Mouse (Mus musculus) fibroblast of lung, adult 2 months (primary cell): Measurements from ENCODE around the gene Slc7a11.
"Not testable (repeated sequence)": the region's sequence is repeated elsewhere in the genome, so short reads cannot be mapped to it uniquely, and the experiment has no call there.

ENCODE experiments used
- DNase-seq: peaks from one replicate; pipeline ENCODE4 v3.0.0-alpha.2; 2011; ENCODE audit warnings: low read depth

The Slc7a11 gene

GRCm38 (mm10) chr3:50443421-50443916, at the start of gene Slc7a11:
Gene Slc7a11, minus strand, starts transcription at chr3:50443614.
- peak; percentile 70 for DNase-seq

DNA sequence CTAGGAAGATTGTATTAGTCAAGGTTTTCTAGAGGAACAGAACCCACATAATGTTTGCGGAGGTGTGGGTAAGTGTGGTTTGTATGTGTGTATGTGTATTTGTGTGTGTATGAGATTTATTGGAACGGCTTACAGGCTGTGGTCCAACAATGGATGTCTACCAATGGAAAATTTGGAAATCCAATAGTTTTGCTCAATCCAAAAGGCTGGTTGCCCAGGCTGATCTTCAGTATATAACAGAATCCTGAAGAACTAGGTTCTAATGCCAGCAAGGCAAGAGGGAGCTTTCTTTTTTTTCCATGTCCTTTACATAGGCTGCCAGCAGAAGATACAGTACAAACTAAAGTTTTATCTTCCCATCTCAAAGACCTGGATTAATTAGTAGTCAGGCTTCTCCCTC, 48.3 kb upstream of the Slc7a11 start:
- no peak for DNase-seq

- DNase-seq = no peak
These were observed 40.7 kb upstream of the Slc7a11 start for GRCm38 (mm10) chr3:50484076-50484475.

DNA sequence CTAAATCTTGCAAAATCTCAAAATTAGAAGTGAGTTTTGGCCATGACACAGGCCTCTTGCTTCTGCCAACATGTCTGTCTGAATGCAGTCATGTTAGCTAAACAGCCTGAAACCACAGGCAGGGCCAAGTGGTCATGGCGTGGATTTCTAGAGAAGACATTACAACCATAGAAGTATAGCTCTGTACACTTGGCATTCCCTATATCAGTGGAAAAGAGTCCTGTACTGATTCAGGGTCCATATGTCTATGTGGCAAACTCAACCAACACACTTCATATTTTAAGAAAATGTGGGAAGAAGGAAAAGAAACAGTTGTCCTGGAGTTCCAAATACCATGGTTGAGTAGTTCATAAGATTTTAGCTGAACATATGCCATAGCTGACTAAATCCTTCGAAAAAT, 18.8 kb upstream of the Slc7a11 start:
- peak; percentile 16 for DNase-seq

DNA sequence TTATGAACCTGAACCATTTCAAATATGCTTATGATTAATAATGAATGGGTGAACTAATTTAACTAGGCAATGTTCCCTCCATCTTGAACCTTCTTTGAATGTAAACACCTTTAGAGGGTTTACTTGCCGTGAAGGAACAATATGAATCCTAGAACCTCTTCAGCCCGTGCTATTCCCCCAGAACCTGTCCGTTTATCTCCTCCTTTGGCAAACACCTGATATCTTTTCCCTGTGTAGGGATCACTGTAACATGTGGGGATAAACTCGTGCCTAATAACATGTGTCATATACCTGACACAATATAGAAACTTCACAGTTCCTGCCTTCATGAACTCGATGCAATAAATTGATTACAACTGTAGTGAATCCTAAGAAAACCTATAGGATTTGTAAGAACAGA, 13.7 kb upstream of the Slc7a11 start:
- no peak for DNase-seq

GRCm38 (mm10) chr3:50456564-50456963, 13.2 kb upstream of the Slc7a11 start:
- no peak for DNase-seq

DNA sequence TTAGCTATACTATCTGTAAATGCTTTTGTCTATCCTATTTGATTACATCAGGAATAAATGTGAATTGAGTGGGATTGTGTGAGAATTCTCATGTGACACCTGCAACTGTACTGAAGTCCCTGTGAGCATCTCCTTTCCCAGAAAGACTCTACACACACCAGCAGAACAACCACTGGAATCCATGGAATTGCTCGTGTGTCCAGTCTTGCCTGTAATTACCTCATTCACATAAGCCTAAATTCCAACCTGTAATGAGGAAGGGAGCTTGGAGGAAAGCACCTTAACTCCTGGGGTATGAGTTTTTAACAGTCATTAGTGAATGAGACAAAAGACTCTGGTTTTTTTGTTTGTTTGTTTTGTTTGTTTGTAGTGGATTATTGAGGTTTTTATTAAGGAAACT, 12.6 kb upstream of the Slc7a11 start:
- no peak for DNase-seq

- no peak for DNase-seq
These were observed 1.8 kb upstream of the Slc7a11 start for GRCm38 (mm10) chr3:50445050-50445775.

DNA sequence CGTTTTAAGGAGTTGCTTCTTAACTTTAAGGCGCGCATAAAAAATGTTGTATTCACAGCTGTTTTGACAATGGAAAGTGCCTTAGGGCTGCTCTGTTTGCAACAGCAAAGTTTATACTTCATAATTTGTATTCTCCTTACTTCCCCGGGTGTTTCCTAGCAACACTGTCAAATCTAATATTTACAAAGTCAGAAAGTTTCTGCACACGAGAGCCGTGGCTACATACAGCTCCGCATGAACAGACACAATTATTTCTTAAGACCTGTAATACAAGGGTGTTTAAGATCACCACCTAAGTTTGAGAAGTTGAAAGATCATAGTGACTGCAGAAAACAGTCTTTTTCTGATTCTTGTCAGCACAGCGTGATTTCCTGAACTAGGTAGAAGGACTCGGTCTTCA, 528 bp upstream of the Slc7a11 start:
- peak; percentile 25 for DNase-seq

DNA sequence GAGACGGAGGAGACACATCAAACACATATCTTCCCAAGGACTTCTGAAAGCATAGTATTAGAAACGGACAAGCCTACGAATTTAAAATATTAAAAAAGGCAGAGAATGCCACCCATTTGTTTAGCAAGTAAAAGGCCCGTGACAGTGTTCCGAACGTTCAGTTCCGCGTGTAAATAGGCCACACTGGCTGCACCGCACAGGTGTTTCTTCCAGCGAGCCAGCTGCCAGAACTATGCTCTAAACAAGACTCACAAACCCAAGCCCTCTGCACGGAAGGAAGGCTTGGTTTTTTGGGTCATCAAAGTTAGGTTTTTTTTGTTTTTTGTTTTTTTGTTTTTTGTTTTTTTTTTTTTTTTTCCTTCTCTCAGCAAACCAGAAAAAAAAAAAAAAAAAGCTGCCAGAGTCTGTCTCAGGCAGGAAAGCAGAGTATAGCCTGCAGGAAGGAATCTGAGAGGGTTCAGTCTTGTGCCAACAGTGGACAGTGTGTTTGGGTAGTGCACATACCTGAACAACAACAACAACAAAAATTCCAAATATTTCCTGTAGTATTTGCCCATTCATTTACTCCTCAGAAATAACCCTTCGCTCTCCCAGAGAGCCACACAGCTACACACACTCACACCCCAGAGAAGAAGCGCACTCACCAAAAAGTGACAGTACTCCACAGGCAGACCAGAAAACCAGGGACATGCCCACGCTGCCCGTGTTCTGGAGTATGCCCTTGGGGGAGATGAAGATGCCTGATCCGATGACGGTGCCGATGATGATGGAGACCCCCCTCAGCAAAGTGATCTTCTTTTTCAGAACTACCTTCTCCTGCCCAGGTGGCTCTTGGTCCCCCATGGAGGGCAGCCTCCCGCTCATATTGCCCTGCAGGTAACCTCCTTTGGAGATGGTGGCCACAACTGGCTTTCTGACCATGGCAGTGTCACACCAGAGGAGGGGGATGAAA, 797 bp downstream of the Slc7a11 start:
- DNase-seq = no peak

DNA sequence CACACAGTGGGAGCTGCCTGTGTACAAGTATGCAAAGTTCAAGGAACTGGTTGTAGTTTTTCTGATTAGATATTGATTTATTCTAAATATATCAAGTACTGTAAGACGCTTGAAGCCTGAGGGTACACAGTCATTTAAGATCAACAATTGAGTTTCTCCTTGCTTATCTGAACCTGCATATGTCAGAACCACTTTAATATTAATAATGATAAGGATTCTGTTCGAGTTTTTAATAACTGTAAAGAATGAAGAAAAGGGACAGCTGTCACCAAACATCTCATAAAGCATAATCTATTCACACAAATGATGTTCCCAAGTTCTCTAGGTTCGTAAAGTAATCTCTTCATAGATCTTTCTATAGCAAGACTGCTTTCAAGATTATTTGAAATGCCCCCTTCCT, 2.1 kb downstream of the Slc7a11 start:
- no peak for DNase-seq

- DNase-seq = no peak
These were observed 3.0 kb downstream of the Slc7a11 start for GRCm38 (mm10) chr3:50440409-50440808.

GRCm38 (mm10) chr3:50439429-50439828, 4.0 kb downstream of the Slc7a11 start:
- no peak for DNase-seq

DNA sequence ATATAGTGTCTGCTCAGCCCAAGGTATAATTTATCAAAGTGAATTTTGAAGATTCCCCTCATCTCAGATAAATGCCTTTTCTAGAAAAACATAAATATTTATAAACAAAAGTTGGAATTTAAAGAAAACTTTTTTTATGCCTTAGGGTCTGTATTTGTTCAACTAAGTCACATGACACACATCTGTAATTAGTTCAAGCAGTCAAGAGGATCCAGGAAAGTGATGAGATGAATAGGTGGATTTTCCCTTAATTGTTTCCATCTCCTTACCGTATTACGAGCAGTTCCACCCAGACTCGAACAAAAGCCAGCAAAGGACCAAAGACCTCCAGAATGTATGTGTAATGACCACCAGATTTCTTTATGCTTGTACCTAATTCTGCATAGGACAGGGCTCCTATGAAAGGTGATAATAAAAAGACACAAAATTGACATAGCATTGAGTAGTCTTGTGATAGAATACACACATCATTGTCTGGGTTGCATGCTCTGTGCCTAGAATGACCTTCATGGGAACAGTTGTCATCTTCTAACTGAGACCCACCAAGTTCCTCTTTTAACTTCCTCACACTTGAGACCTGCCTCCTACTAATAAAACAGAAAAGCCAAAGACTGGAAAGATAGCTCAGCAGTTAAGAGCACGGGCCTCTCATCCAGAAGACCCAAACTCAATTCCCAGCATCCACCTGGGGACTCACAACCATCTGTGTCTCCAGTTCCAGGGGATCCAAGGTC, 4.7 kb downstream of the Slc7a11 start:
- no peak for DNase-seq

DNA sequence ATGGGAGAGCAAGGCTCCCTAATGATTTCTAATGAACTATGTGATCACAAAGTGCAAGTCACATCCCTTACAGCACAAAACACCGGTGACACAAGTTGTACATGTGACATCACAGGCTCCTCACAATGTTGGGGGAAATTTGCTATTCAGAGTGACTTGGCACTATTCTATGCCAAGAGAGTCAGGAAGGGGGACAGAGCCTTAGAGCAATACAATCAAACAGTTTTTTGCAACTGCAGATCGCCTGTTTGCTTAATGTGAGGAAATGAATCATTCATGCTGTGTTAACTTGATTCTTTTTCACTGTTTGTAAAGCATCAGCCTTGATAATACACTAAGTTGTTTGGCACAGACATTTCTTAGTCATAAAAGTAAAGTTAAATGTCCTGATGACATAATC, 5.3 kb downstream of the Slc7a11 start:
- DNase-seq = peak; percentile 25

DNA sequence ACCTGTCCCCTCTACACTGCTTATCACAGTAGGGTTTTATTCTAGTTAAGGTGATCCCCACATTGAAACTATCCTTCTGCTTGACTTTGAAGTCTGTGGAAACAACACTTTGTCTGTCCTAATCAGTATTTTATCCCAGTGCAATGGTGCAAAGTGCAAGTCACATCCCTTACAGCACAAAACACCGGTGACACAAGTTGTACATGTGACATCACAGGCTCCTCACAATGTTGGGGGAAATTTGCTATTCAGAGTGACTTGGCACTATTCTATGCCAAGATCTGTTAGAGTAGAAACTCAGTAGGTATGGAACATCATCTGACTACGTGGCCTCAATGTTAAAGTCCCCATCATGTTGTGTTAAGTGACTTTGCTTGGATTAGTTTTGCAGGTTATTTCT, 7.0 kb downstream of the Slc7a11 start:
- not testable (repeated sequence) for DNase-seq

DNA sequence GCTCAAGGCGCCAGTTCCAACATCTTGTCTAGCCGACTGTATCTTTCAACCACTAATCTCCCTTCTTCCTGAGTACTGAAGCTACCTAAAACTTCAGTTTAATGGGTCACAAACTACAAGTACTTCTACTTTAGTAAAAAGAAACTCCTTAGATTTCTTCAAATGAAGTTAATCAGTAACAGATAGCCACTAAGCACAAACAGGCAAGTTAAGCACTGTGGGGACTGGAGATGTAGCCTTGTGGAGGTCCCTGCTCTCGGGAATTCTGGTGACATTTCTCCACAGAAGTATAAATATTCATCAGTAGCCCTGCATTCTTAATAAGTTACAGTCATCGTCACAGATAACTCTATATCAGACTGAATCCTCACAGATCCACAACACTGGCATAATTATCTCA, 9.6 kb downstream of the Slc7a11 start:
- no peak for DNase-seq

- DNase-seq = no peak
These were observed 12.6 kb downstream of the Slc7a11 start for GRCm38 (mm10) chr3:50430811-50431210.

GRCm38 (mm10) chr3:50421480-50422277, 21.7 kb downstream of the Slc7a11 start:
- DNase-seq = no peak

- DNase-seq = no peak
These were observed 24.3 kb downstream of the Slc7a11 start for GRCm38 (mm10) chr3:50419161-50419560.

- no peak for DNase-seq
These were observed 36.6 kb downstream of the Slc7a11 start for GRCm38 (mm10) chr3:50406771-50407170.
